Mouse (Mus musculus) urinary bladder, postnatal 0 days (tissue): ENCODE results near the gene Ift22. TPM values are rescaled to one million over a fixed set of nuclear protein-coding genes. Genes with fewer than 3 reads are reported as not detected.

Source experiments
- polyA plus RNA-seq: library from polyadenylated mRNA; unstranded; fragments of >200 nt; fragmentation: Nextera tagmentation; extraction: Ambion mirVana; gene quantifications from 2 replicates; pipeline ENCODE4 v1.2.1, GENCODE M21; 2015

The Ift22 gene
- polyA plus RNA-seq, result 27.6 and 29.5 TPM in 2 replicates

GRCm38 (mm10) chr5:136907991-136908857, at the start of gene Ift22:
TSS of gene Ift22 (plus strand) at chr5:136908150.

GRCm38 (mm10) chr5:136882788-136883439, 25.0 kb upstream of the Ift22 start, which contains the start of gene Col26a1:
TSS of gene Col26a1 (minus strand) at chr5:136883209.

GRCm38 (mm10) chr5:136953015-136953414, 45.1 kb downstream of the Ift22 start, which contains the start of gene Fis1:
TSS of gene Fis1 (plus strand) at chr5:136953275.

Other genes with a start within 250 kb of the Ift22 start
- gene Myl10, start 215.0 kb upstream of the Ift22 start, polyA plus RNA-seq, result not detected in 2 replicates
- 0.85 and 1.8 TPM in 2 replicates for gene Col26a1, start 24.9 kb upstream of the Ift22 start, polyA plus RNA-seq
- 182 and 204 TPM in 2 replicates for gene Fis1, start 45.1 kb downstream of the Ift22 start, polyA plus RNA-seq
- gene Cldn15, start 58.5 kb downstream of the Ift22 start, polyA plus RNA-seq, result 12.9 and 18.4 TPM in 2 replicates
- gene Plod3, start 78.9 kb downstream of the Ift22 start, polyA plus RNA-seq, result 31.9 and 35.8 TPM in 2 replicates
- 81.4 and 83.5 TPM in 2 replicates for gene Znhit1, start 79.9 kb downstream of the Ift22 start, polyA plus RNA-seq
- gene Vgf, start 118.2 kb downstream of the Ift22 start, polyA plus RNA-seq, result 0.07 TPM in 2 replicates
- 138 and 150 TPM in 2 replicates for gene Ap1s1, start 138.0 kb downstream of the Ift22 start, polyA plus RNA-seq
- gene Serpine1, start 164.1 kb downstream of the Ift22 start, polyA plus RNA-seq, result 2.4 and 4.6 TPM in 2 replicates
- gene Trim56, start 208.1 kb downstream of the Ift22 start, polyA plus RNA-seq, result 6.0 and 8.6 TPM in 2 replicates
- gene Muc3, start 241.2 kb downstream of the Ift22 start, polyA plus RNA-seq, result 0.17 TPM in 1 of 2 replicates, not detected in the other